Mouse (Mus musculus) spleen, adult 2 months (tissue): ENCODE measurements around the gene Myo6. TPM values are rescaled to one million over a fixed set of nuclear protein-coding genes. Genes with fewer than 3 reads are reported as not detected.

Experiments
- DNase-seq, 2 experiments: peaks; one replicate each; pipeline versions ENCODE4 v3.0.0 to v3.0.0-alpha.2; 2012 to 2021; ENCODE audit warnings: low spot score in 2 of 2, low read depth in 1 of 2
- H3K27ac ChIP-seq: fragments of 200-500 bp; 2 replicates; pipeline ENCODE4 v1.5.1; 2012; ENCODE audit warnings: low read length, inconsistent platforms; ENCODE audit not compliant: insufficient read depth
- H3K27me3 ChIP-seq: fragments of 200-500 bp; 2 replicates; pipeline ENCODE4 v1.6.1; 2012; ENCODE audit warnings: mild to moderate bottlenecking, moderate library complexity, low read length, inconsistent platforms; ENCODE audit not compliant: control insufficient read depth, insufficient read depth
- H3K36me3 ChIP-seq: fragments of 200-500 bp; 2 replicates; pipeline ENCODE4 v1.6.1; 2012; ENCODE audit warnings: mild to moderate bottlenecking, low read length, inconsistent platforms; ENCODE audit not compliant: control insufficient read depth, insufficient read depth
- H3K4me1 ChIP-seq: fragments of 200-500 bp; 2 replicates; pipeline ENCODE4 v1.6.1; 2011; ENCODE audit warnings: inconsistent platforms; ENCODE audit not compliant: control insufficient read depth, insufficient read depth, insufficient read length
- H3K4me3 ChIP-seq: fragments of 200-500 bp; 2 replicates; pipeline ENCODE4 v1.5.1; 2011; ENCODE audit warnings: mild to moderate bottlenecking, inconsistent platforms; ENCODE audit not compliant: insufficient read depth, insufficient read length; ENCODE audit errors: extremely low read depth
- CTCF ChIP-seq: fragments of 200-500 bp; IDR thresholded peaks from 2 replicates; pipeline ENCODE4 v1.5.1; 2011; ENCODE audit warnings: mild to moderate bottlenecking, inconsistent platforms; ENCODE audit not compliant: insufficient read depth, insufficient read length, insufficient replicate concordance; ENCODE audit errors: extremely low read depth
- POLR2A ChIP-seq: fragments of 200-500 bp; IDR thresholded peaks from 2 replicates; pipeline ENCODE4 v1.6.1; 2011; ENCODE audit warnings: low read depth, low read length, inconsistent platforms
- WGBS: fragments of 180-500 bp; shearing (Covaris S2); methylation state at CpG from one replicate; pipeline ENCODE4 v1.1.7; 2018; 5-methylcytosine and 5-hydroxymethylcytosine counted together
- polyA plus RNA-seq: library from polyadenylated mRNA; depleted of rRNA; stranded (reverse); fragments of >200 nt; gene quantifications from 2 replicates; pipeline ENCODE4 v1.2.3, GENCODE M21; 2012; rRNA removed

The Myo6 gene
- polyA plus RNA-seq, result 3.5 and 3.7 TPM in 2 replicates

DNA sequence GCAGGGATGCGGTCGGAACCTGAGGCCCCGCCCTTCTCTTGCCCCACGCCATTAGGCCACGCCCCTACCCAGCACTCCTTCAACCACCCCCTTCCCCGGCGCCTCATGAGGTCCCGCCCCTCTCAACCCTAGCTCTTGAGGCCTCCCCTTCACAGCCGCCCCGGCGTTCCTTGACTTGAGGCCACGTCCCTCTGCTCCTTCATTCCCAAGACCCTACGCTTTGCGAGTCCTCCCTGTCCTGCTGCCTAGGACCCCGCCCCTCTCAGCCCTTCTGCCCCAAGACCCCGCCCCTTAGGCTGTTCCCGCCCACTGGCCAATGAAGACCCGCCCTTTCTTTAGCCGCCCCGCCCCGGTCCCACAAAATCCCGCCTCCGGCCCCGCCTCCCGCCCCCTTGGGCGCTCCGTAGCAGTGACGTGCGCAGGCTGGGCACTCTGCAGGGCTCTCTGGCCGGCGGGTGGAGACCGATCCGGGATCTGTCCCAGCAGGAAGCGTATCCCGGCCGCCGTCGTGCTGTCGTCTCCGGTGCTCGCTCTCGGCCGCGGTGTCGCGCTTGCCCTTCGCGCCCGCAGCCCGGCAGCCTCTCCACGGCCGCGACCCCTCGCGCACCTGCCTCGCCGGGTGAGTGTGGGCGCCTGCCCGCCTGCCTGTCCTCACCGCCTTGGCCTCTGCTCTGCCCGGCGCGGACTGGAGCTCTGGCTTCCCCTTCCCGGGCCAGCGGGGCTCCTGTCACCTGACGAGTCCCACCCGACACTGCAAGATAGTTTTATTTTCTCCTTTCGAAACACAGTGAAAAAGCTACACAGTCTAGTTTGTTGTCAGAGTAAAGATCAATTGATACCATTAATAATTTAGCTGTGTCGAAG, at the start of gene Myo6:
Myo6 (plus strand) TSS at position 421 of the 864 bp plus-strand sequence.
- peak within 1 kb of the TSS; percentile 77 for H3K4me3 ChIP-seq
- DNase-seq, result peak; percentile 63 to 80
- H3K4me1 ChIP-seq, result peaks cover 7% of the 10 kb centered on the region
- H3K27ac ChIP-seq, result 0 out of 2 replicates have a peak within 1 kb of the TSS, but pooled peaks have one; percentile 10
- no peak for TF ChIP-seq CTCF
- TF ChIP-seq POLR2A, result no peak; the same call in 1 of the 2 replicates
- no peaks in the 10 kb centered on the region for H3K36me3 ChIP-seq
- H3K27me3 ChIP-seq, result 0 out of 2 replicates have a peak, but pooled peaks cover 1% of the 10 kb centered on the region
- under 1% methylated on average over 69 of the region's 69 CpGs for WGBS

DNA sequence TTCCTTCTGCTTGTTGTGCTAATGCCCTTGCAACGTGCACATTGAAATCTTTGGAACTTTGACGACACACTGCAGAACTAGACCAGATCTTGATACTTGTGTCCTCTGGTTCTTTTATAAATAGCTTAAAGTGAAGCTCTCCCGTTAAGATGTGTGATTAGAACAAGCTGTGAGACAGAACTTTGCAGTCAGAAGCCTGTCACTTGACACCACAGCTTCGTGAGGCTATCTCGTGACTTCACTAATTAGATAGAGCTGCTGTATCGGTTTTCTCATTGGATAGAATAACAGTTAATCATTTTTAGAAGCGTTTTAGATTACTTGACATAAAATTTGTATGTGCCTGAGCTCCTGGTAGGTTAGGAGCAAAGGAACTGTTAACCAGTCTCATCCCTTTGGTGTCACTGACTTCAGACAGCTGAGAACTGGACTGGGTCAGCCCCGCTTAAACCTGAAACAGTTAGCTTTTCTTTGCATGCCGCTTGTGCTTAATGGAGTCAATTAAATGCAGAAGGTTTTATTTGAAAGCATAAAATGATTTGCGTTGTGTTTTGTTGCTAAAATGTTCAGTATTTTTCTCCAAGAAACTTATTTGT, 18.7 kb upstream of the Myo6 start:
- DNase-seq, result no peak
- Histone ChIP-seq H3K4me1 (no peaks in the 10 kb centered on the region), H3K4me3 (no peak overlapping the region), H3K27ac (no peak overlapping the region), H3K36me3 (peaks cover 16% of the 10 kb centered on the region), H3K27me3 (no peaks in the 10 kb centered on the region)
- TF ChIP-seq POLR2A (no peak), CTCF (no peak)
- 94% methylated on average over 10 of the region's 10 CpGs for whole genome bisulfite sequencing

DNA sequence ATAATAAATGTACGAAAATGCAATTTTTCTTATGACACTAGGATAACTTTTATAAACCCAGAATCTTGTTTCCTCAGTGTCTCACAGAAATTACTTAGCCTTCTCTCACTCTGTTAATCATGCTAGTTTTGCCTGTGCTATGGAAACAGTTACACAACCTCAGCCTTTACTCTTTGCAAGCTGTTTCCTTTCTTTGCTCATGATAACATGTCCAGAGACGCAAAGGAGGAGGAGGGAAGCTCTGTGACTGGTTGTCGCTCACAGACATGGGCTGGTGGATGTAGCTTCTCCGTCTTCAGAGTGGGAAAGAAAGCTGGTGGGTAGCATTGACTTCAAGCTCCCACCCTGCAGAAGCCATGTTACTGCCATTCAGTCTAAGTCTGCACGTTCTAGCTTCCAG, 15.2 kb upstream of the Myo6 start:
- Histone ChIP-seq H3K4me1 (no peaks in the 10 kb centered on the region), H3K4me3 (no peak overlapping the region), H3K27ac (no peak overlapping the region), H3K36me3 (peaks cover 2% of the 10 kb centered on the region), H3K27me3 (no peaks in the 10 kb centered on the region)
- no peak for DNase-seq
- TF ChIP-seq CTCF (no peak), POLR2A (no peak)
- WGBS, result 87% methylated on average over 5 of the region's 5 CpGs

DNA sequence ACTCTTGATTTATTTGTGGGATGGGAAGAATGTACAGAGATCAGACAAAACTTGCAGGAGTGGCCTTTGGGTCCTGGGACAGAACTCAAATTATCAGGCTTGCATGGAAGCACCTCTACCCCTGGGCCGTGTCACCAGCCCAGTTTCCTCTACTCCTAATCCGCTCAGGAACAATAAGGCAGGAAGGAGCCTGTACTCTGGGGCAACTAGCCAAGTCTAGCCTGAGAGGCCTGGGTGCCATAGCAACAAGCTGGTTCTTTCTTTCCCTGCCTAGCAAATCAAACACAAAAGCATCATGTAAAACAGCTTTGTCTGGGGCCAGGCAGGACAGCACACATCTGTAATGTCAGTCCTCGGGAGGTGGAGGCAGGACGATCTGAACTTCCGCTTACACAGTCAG, 9.6 kb upstream of the Myo6 start:
- H3K27ac ChIP-seq, result no peak overlapping the region
- WGBS, result 73% methylated on average over 5 of the region's 5 CpGs
- H3K36me3 ChIP-seq, result no peaks in the 10 kb centered on the region
- no peaks in the 10 kb centered on the region for H3K4me1 ChIP-seq
- H3K27me3 ChIP-seq, result no peaks in the 10 kb centered on the region
- no peak overlapping the region for H3K4me3 ChIP-seq
- no peak for TF ChIP-seq POLR2A
- TF ChIP-seq CTCF, result no peak
- DNase-seq, result no peak

DNA sequence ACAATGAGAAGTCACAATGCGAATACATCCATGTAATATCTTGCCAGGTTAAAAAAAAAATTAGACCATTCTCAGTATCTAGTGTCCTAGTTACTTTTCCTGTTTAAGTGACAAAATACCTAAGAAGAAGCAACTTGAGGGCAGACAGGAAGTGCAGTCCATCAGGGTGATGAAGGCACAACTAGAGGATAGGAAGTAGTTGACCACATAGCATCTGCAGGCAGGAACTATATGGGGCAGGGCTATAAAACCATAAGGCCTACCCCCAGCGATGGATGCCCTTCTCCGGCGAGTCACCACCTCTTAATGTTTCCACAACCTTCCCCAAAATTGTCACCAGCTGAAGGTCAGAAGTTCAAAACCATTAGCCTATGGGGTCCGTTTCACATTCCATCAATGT, 8.1 kb upstream of the Myo6 start:
- no peak overlapping the region for H3K4me3 ChIP-seq
- no peak for DNase-seq
- H3K36me3 ChIP-seq, result no peaks in the 10 kb centered on the region
- no peak overlapping the region for H3K27ac ChIP-seq
- WGBS, result 66% methylated on average over 5 of the region's 5 CpGs
- H3K4me1 ChIP-seq, result no peaks in the 10 kb centered on the region
- H3K27me3 ChIP-seq, result 0 out of 2 replicates have a peak, but pooled peaks cover 1% of the 10 kb centered on the region
- TF ChIP-seq POLR2A (no peak), CTCF (no peak)

DNA sequence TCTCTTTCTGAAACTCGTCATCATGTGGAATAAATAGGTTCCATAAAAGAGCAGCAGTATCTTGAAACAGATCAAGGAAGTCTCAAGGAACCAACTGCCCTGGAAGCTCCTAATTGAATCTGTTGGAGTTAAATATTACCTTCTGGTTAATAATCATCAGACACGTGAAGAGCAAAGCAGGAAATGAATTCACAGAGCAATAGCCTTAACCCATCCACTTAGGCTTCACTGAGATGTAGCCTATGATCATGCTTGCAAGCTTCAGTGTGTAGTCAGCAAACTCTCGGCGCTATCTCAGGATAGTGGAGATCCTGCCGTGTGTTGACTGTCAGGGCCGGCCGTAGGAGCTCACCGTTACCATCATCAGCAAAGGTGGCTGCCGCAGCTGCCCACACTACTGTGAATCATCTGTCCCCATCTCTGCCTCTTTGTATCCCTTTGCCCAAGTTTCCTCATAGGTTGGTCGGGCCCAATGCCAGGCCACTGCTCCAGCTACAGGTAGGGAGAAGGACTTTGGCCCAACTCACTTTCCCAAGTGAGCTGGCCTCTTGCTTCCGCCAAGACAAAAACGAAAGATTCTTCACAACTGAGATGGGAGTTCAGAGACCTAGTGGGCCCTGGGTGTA, 6.9 kb upstream of the Myo6 start:
- Histone ChIP-seq H3K4me3 (no peak overlapping the region), H3K27ac (no peak overlapping the region), H3K27me3 (0 out of 2 replicates have a peak, but pooled peaks cover 1% of the 10 kb centered on the region), H3K4me1 (no peaks in the 10 kb centered on the region), H3K36me3 (no peaks in the 10 kb centered on the region)
- WGBS, result 93% methylated on average over 12 of the region's 12 CpGs
- TF ChIP-seq POLR2A (no peak), CTCF (no peak)
- DNase-seq, result no peak
